Mouse (Mus musculus): ENCODE data around the gene Pcgf5. TPM values are rescaled to one million over a fixed set of nuclear protein-coding genes. Genes with fewer than 3 reads are reported as not detected.
A peak's percentile ranks its signal among the peaks of the same experiment; 100 is the strongest.

The Pcgf5 gene
- polyA plus RNA-seq, 1 experiment from 2014 or later: 17.0 TPM

- peak overlapping the region; percentile 76 for H3K27ac ChIP-seq (ENCODE audit: low read length)
- no peaks in the 10 kb centered on the region; the same call in 1 of the 2 replicates for H3K4me1 ChIP-seq (ENCODE audit: control insufficient read depth, insufficient read depth, low read length)
- H3K4me3 ChIP-seq (ENCODE audit: low read length): peak overlapping the region; percentile 76
- H3K9ac ChIP-seq (ENCODE audit: low read depth, low read length): peak overlapping the region; percentile 80
- no peaks in the 10 kb centered on the region for H3K9me3 ChIP-seq (ENCODE audit: control insufficient read depth, low read length)
- peak overlapping the region; percentile 79 for H3K4me2 ChIP-seq (ENCODE audit: low read depth, low read length)
- H3K27me3 ChIP-seq (replicated peaks; ENCODE audit: control insufficient read depth, insufficient read depth, low read length): no peaks in the 10 kb centered on the region
- peak; percentile 99 for ATAC-seq
- WGBS: under 1% methylated on average over 42 of the region's 53 CpGs
- H3K36me3 ChIP-seq (ENCODE audit: control insufficient read depth, insufficient read depth, low read length): no peaks in the 10 kb centered on the region
These were observed 61.3 kb downstream of the Pcgf5 start for GRCm38 (mm10) chr19:36409280-36409860.

- Histone ChIP-seq H3K27ac (ENCODE audit: low read length) (peak overlapping the region; percentile 76), H3K4me1 (ENCODE audit: control insufficient read depth, insufficient read depth, low read length) (no peaks in the 10 kb centered on the region; the same call in 1 of the 2 replicates), H3K9me3 (ENCODE audit: control insufficient read depth, low read length) (no peaks in the 10 kb centered on the region), H3K27me3 (replicated peaks; ENCODE audit: control insufficient read depth, insufficient read depth, low read length) (no peaks in the 10 kb centered on the region), H3K9ac (ENCODE audit: low read depth, low read length) (peak overlapping the region; percentile 80), H3K36me3 (ENCODE audit: control insufficient read depth, insufficient read depth, low read length) (no peaks in the 10 kb centered on the region), H3K4me3 (ENCODE audit: low read length) (peak overlapping the region; percentile 76), H3K4me2 (ENCODE audit: low read depth, low read length) (peak overlapping the region; percentile 79)
- ATAC-seq: no peak
- WGBS: under 1% methylated on average over 51 of the region's 82 CpGs
These were observed 61.8 kb downstream of the Pcgf5 start for GRCm38 (mm10) chr19:36409861-36410392.

GRCm38 (mm10) chr19:36419885-36420284 lies 71.8 kb downstream of the Pcgf5 start:
- H3K27me3 ChIP-seq (replicated peaks; ENCODE audit: control insufficient read depth, insufficient read depth, low read length): no peaks in the 10 kb centered on the region
- no peaks in the 10 kb centered on the region for H3K9me3 ChIP-seq (ENCODE audit: control insufficient read depth, low read length)
- no peak overlapping the region for H3K27ac ChIP-seq (ENCODE audit: low read length)
- ATAC-seq: no peak
- no peaks in the 10 kb centered on the region for H3K4me1 ChIP-seq (ENCODE audit: control insufficient read depth, insufficient read depth, low read length)
- no peak overlapping the region for H3K4me3 ChIP-seq (ENCODE audit: low read length)
- H3K36me3 ChIP-seq (ENCODE audit: control insufficient read depth, insufficient read depth, low read length): no peaks in the 10 kb centered on the region
- no peak overlapping the region for H3K9ac ChIP-seq (ENCODE audit: low read depth, low read length)
- no peak overlapping the region for H3K4me2 ChIP-seq (ENCODE audit: low read depth, low read length)

DNA sequence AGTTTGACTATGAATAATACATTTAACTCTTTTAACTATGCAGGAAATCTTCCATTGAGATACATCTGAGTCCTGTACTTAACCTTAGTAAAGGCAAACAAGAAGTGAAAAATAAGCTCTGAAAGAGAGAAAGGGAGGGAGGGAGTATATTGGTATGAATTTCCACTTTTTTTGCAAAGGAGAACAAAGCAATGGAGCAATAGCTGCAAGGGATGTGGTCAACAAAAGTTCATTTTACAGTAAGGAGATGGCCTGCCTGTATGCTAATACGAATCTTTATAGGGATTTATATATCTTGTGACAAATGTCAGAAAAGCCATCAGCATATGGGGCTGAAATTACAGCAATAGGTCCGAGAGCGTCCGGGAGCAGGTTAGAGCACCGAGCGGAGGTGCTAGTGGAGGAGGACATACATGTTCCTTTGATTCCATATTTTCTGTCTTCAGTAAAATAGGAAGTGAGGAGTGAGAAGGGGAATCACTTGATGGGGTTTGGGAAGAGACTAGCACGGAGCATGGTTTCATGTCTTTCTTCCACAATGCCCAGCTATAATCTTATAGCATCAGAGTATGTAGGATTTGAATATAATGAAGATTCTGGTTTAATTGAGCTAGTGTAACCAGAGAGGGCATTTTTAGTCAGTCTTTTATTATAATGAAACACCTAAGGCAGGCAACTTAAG lies 79.2 kb downstream of the Pcgf5 start:
- WGBS: 93% methylated on average over 7 of the region's 7 CpGs

DNA sequence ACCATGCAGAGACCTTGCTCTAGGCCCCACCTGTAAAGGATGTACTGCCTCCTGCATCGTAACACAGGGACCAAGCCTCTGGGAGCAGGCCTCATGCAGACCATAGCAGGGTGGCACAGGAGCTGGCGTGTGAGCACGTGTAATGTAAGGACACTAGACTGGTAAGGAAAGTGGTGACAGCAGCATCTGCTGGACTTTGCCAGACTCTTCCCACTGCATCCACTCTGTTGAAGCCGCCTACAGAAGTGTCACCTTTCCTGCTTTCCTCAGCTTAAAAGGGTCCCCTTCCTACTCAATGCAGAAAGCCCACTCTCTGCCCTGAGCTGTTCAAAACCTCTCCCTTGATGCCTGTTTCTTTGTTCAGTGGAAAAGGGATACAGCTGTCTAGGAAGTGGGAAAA lies 80.0 kb downstream of the Pcgf5 start:
- Histone ChIP-seq H3K9ac (ENCODE audit: low read depth, low read length) (no peak overlapping the region), H3K9me3 (ENCODE audit: control insufficient read depth, low read length) (no peaks in the 10 kb centered on the region), H3K4me2 (ENCODE audit: low read depth, low read length) (no peak overlapping the region), H3K4me3 (ENCODE audit: low read length) (no peak overlapping the region), H3K27me3 (replicated peaks; ENCODE audit: control insufficient read depth, insufficient read depth, low read length) (no peaks in the 10 kb centered on the region), H3K27ac (ENCODE audit: low read length) (no peak overlapping the region), H3K36me3 (ENCODE audit: control insufficient read depth, insufficient read depth, low read length) (no peaks in the 10 kb centered on the region), H3K4me1 (ENCODE audit: control insufficient read depth, insufficient read depth, low read length) (no peaks in the 10 kb centered on the region)
- ATAC-seq: no peak
- WGBS: 88% methylated on average over 4 of the region's 4 CpGs

More for the DNA sequence above, 79.2 kb downstream of the Pcgf5 start:
- Histone ChIP-seq H3K9ac (ENCODE audit: low read depth, low read length) (no peak overlapping the region), H3K27me3 (replicated peaks; ENCODE audit: control insufficient read depth, insufficient read depth, low read length) (no peaks in the 10 kb centered on the region), H3K4me3 (ENCODE audit: low read length) (no peak overlapping the region), H3K4me2 (ENCODE audit: low read depth, low read length) (no peak overlapping the region), H3K9me3 (ENCODE audit: control insufficient read depth, low read length) (no peaks in the 10 kb centered on the region), H3K4me1 (ENCODE audit: control insufficient read depth, insufficient read depth, low read length) (no peaks in the 10 kb centered on the region), H3K36me3 (ENCODE audit: control insufficient read depth, insufficient read depth, low read length) (no peaks in the 10 kb centered on the region), H3K27ac (ENCODE audit: low read length) (no peak overlapping the region)
- no peak for ATAC-seq

- no peaks in the 10 kb centered on the region for H3K4me1 ChIP-seq (ENCODE audit: control insufficient read depth, insufficient read depth, low read length)
- no peaks in the 10 kb centered on the region for H3K9me3 ChIP-seq (ENCODE audit: control insufficient read depth, low read length)
- no peak overlapping the region for H3K9ac ChIP-seq (ENCODE audit: low read depth, low read length)
- H3K27me3 ChIP-seq (replicated peaks; ENCODE audit: control insufficient read depth, insufficient read depth, low read length): no peaks in the 10 kb centered on the region
- no peak for ATAC-seq
- H3K4me2 ChIP-seq (ENCODE audit: low read depth, low read length): no peak overlapping the region
- no peak overlapping the region for H3K4me3 ChIP-seq (ENCODE audit: low read length)
- WGBS: 94% methylated on average over 1 of the region's 1 CpGs
- no peak overlapping the region for H3K27ac ChIP-seq (ENCODE audit: low read length)
- no peaks in the 10 kb centered on the region for H3K36me3 ChIP-seq (ENCODE audit: control insufficient read depth, insufficient read depth, low read length)
These were observed 81.2 kb downstream of the Pcgf5 start for GRCm38 (mm10) chr19:36429354-36429753.

GRCm38 (mm10) chr19:36433161-36433560 lies 85.1 kb downstream of the Pcgf5 start:
- no peak for ATAC-seq
- WGBS: 76% methylated on average over 3 of the region's 3 CpGs
- H3K4me2 ChIP-seq (ENCODE audit: low read depth, low read length): no peak overlapping the region

DNA sequence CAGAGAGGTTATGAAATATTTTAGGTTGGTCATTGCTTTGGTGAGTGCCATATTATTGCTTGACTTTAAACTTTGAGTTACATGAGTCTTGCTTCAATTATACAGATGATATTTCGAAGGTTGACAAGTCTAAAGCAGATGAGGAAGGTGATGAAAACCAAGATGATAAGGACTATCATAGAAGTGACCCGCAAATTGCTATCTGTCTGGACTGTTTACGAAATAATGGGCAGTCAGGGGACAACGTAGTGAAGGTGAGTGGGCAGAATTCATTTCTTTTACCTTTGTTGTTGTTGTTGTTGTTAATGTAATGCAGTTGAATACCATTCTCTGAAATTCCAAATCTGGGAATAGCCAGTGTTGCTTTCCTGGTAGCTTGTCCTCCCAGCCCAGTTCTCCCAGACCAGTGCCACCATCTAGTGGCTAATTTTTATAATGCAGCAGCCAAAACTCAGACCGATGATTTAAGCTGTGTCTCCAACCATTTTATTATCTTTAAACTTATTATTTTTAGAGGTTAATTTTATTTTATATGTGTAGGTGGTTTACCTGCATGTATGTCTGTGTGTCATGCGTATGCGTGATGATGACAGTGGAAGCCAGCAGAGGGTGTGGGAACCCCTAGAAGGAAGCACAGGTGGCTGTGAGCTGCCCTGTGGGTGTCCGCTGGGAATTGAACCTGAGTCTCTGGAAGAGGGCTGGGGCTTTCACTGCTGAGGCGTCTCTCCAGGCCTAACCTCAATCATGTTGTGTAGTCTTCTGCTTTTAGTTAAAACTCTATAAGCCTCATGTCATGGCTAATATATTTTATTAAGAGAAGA lies 92.0 kb downstream of the Pcgf5 start:
- H3K9me3 ChIP-seq (ENCODE audit: control insufficient read depth, low read length): no peaks in the 10 kb centered on the region
- no peak overlapping the region for H3K4me2 ChIP-seq (ENCODE audit: low read depth, low read length)
- H3K27me3 ChIP-seq (replicated peaks; ENCODE audit: control insufficient read depth, insufficient read depth, low read length): no peaks in the 10 kb centered on the region
- no peak overlapping the region for H3K4me3 ChIP-seq (ENCODE audit: low read length)
- no peak overlapping the region for H3K9ac ChIP-seq (ENCODE audit: low read depth, low read length)
- no peaks in the 10 kb centered on the region for H3K4me1 ChIP-seq (ENCODE audit: control insufficient read depth, insufficient read depth, low read length)
- no peak for ATAC-seq
- no peak overlapping the region for H3K27ac ChIP-seq (ENCODE audit: low read length)
- no peaks in the 10 kb centered on the region for H3K36me3 ChIP-seq (ENCODE audit: control insufficient read depth, insufficient read depth, low read length)
- 57% methylated on average over 9 of the region's 9 CpGs for WGBS

More at GRCm38 (mm10) chr19:36433161-36433560, 85.1 kb downstream of the Pcgf5 start:
- no peaks in the 10 kb centered on the region for H3K9me3 ChIP-seq (ENCODE audit: control insufficient read depth, low read length)
- H3K27me3 ChIP-seq (replicated peaks; ENCODE audit: control insufficient read depth, insufficient read depth, low read length): no peaks in the 10 kb centered on the region
- H3K9ac ChIP-seq (ENCODE audit: low read depth, low read length): no peak overlapping the region
- no peaks in the 10 kb centered on the region for H3K36me3 ChIP-seq (ENCODE audit: control insufficient read depth, insufficient read depth, low read length)
- H3K4me3 ChIP-seq (ENCODE audit: low read length): no peak overlapping the region
- no peak overlapping the region for H3K27ac ChIP-seq (ENCODE audit: low read length)
- no peaks in the 10 kb centered on the region for H3K4me1 ChIP-seq (ENCODE audit: control insufficient read depth, insufficient read depth, low read length)

DNA sequence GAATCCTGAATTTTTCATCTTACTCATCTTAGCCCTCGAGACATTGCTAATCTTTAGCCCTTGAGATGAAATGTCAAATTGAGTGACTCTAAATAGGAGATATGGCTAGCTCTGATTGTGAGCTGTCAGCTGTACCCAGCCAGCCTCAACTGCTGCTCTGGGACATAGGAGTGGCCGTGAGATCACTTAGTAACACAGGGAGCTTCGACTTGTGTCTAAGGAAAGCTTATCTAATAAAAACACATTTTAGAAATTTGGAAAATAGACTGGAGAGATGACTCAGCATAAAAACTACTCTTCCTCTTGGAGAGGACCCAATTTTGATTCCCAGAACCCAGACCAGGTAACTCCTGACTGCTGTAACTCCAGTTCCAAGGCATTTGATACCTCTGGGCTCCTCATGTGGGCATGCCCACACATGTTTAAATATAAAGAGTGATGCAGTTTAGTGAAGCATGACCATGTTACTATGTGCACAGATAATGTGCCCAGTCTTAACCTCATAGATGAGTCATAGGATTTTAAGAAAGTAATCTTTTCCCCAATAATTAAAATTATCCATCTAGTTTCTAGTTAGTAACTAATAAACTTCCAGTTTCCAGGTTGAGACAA lies 103.0 kb downstream of the Pcgf5 start:
- 87% methylated on average over 3 of the region's 3 CpGs for WGBS
- Histone ChIP-seq H3K36me3 (ENCODE audit: control insufficient read depth, insufficient read depth, low read length) (no peaks in the 10 kb centered on the region), H3K27me3 (replicated peaks; ENCODE audit: control insufficient read depth, insufficient read depth, low read length) (no peaks in the 10 kb centered on the region), H3K9ac (ENCODE audit: low read depth, low read length) (no peak overlapping the region), H3K4me3 (ENCODE audit: low read length) (no peak overlapping the region), H3K4me1 (ENCODE audit: control insufficient read depth, insufficient read depth, low read length) (no peaks in the 10 kb centered on the region), H3K4me2 (ENCODE audit: low read depth, low read length) (no peak overlapping the region), H3K9me3 (ENCODE audit: control insufficient read depth, low read length) (no peaks in the 10 kb centered on the region), H3K27ac (ENCODE audit: low read length) (no peak overlapping the region)
- peak; percentile 68 for ATAC-seq
